In genomic region chr16:92827663-92828307, GRCm38 (mm10) we compare ENCODE assay signal across 9 mouse cellular contexts. TPM values are rescaled to one million over a fixed set of nuclear protein-coding genes. Genes with fewer than 3 reads are reported as not detected.
DNase-seq lines count a peak whose midpoint lies in the region; ATAC-seq and TF ChIP-seq lines count a peak whose summit lies in the region.
"Had no signal": no experiment of that assay in that cellular context is flagged by ENCODE, and none has a peak within 500 bp of the region (broad histone marks: within the 10 kb centered on the region; RNA-seq: fewer than 3 reads in every experiment).

No protein-coding gene starts in this region.

- no peak overlapping the region for H3K9ac ChIP-seq in hindbrain, embryonic 11.5 days (ENCODE audit: low read depth, low read length)
- H3K9ac ChIP-seq in liver, postnatal 0 days (replicated peaks) = no peak overlapping the region
- H3K9ac ChIP-seq in forebrain, embryonic 16.5 days (replicated peaks; ENCODE audit: low read depth, low read length) = no peak overlapping the region
- H3K9ac ChIP-seq: liver, embryonic 15.5 days had no signal

- peak; percentile 65 for TF ChIP-seq CTCF in liver, postnatal 0 days (IDR thresholded peaks at IDR 0.05; ENCODE audit: low read depth)

- peak; percentile 17 for DNase-seq in hindbrain, embryonic 10.5 days (ENCODE audit: low spot score)
- no peak for DNase-seq in hindbrain, embryonic 11.5 days (ENCODE audit: low spot score)
- DNase-seq in 3T3-L1 (ENCODE audit: low read depth, low spot score) (peak; percentile 85), adipocyte (ENCODE audit: low spot score) (peak; percentile 54)
- DNase-seq in liver, postnatal 0 days = peak; percentile 51
- no peak for DNase-seq in urinary bladder, postnatal 36 days (ENCODE audit: low spot score in 2 of 2)
- no peak for DNase-seq in frontal cortex, postnatal 25 days (ENCODE audit: low spot score in 2 of 2)

- H3K36me3 ChIP-seq in hindbrain, embryonic 10.5 days = no peaks in the 10 kb centered on the region
- H3K36me3 ChIP-seq in hindbrain, embryonic 11.5 days (ENCODE audit: control insufficient read depth, insufficient read depth, low read length) = no peaks in the 10 kb centered on the region
- no peaks in the 10 kb centered on the region for H3K36me3 ChIP-seq in liver, postnatal 0 days (replicated peaks; ENCODE audit: insufficient read depth, low read length)
- H3K36me3 ChIP-seq in forebrain, embryonic 16.5 days (ENCODE audit: control insufficient read depth, insufficient read depth) = no peaks in the 10 kb centered on the region
- H3K36me3 ChIP-seq: liver, embryonic 15.5 days had no signal

- no peak overlapping the region for H3K27ac ChIP-seq in hindbrain, embryonic 10.5 days
- no peak overlapping the region for H3K27ac ChIP-seq in hindbrain, embryonic 11.5 days (ENCODE audit: low read depth, low read length)
- no peak overlapping the region for H3K27ac ChIP-seq in liver, postnatal 0 days (ENCODE audit: low read depth)
- H3K27ac ChIP-seq in forebrain, embryonic 16.5 days (ENCODE audit: low read length) = no peak overlapping the region
- H3K27ac ChIP-seq: liver, embryonic 15.5 days had no signal

- H3K4me2 ChIP-seq in hindbrain, embryonic 11.5 days (replicated peaks; ENCODE audit: low read depth, low read length) = no peak overlapping the region
- H3K4me2 ChIP-seq in liver, postnatal 0 days (ENCODE audit: low read depth, low read length) = no peak overlapping the region
- no peak overlapping the region for H3K4me2 ChIP-seq in forebrain, embryonic 16.5 days (ENCODE audit: low read length)
- H3K4me2 ChIP-seq: liver, embryonic 15.5 days had no signal

- H3K4me1 ChIP-seq in hindbrain, embryonic 10.5 days (replicated peaks) = peaks cover 23% of the 10 kb centered on the region
- no peaks in the 10 kb centered on the region for H3K4me1 ChIP-seq in hindbrain, embryonic 11.5 days (replicated peaks; ENCODE audit: control insufficient read depth, insufficient read depth, low read length)
- H3K4me1 ChIP-seq in liver, postnatal 0 days (ENCODE audit: insufficient read depth) = peaks cover 20% of the 10 kb centered on the region
- H3K4me1 ChIP-seq in forebrain, embryonic 16.5 days (replicated peaks; ENCODE audit: control insufficient read depth, insufficient read depth, low read length) = peaks cover 16% of the 10 kb centered on the region

- peaks cover 11% of the 10 kb centered on the region; the same call in 1 of the 2 replicates for H3K27me3 ChIP-seq in hindbrain, embryonic 10.5 days (ENCODE audit: insufficient read depth, poor library complexity, severe bottlenecking)
- no peaks in the 10 kb centered on the region for H3K27me3 ChIP-seq in hindbrain, embryonic 11.5 days (ENCODE audit: control insufficient read depth, insufficient read depth, low read length)
- H3K27me3 ChIP-seq in liver, postnatal 0 days (ENCODE audit: insufficient read depth, low read length) = no peaks in the 10 kb centered on the region
- no peaks in the 10 kb centered on the region for H3K27me3 ChIP-seq in forebrain, embryonic 16.5 days (replicated peaks; ENCODE audit: control insufficient read depth, insufficient read depth, low read length)

- no peak overlapping the region for H3K4me3 ChIP-seq in hindbrain, embryonic 10.5 days
- H3K4me3 ChIP-seq in hindbrain, embryonic 11.5 days (ENCODE audit: low read depth, low read length) = no peak overlapping the region
- H3K4me3 ChIP-seq in liver, postnatal 0 days (ENCODE audit: low read depth, low read length) = no peak overlapping the region
- H3K4me3 ChIP-seq in forebrain, embryonic 16.5 days (replicated peaks; ENCODE audit: low read length) = no peak overlapping the region
- H3K4me3 ChIP-seq: liver, embryonic 15.5 days had no signal

- no peaks in the 10 kb centered on the region for H3K9me3 ChIP-seq in hindbrain, embryonic 10.5 days
- no peaks in the 10 kb centered on the region for H3K9me3 ChIP-seq in hindbrain, embryonic 11.5 days (ENCODE audit: control insufficient read depth, low read length)
- no peaks in the 10 kb centered on the region for H3K9me3 ChIP-seq in liver, postnatal 0 days (ENCODE audit: low read length)
- H3K9me3 ChIP-seq in forebrain, embryonic 16.5 days (ENCODE audit: control insufficient read depth, low read length) = no peaks in the 10 kb centered on the region
- H3K9me3 ChIP-seq: liver, embryonic 15.5 days had no signal

- TF ChIP-seq EP300 in liver, postnatal 0 days (IDR thresholded peaks at IDR 0.05; ENCODE audit: low read depth) = no peak

- ATAC-seq in hindbrain, embryonic 11.5 days (ENCODE audit: low FRiP score) = no peak
- no peak for ATAC-seq in liver, postnatal 0 days
- ATAC-seq in forebrain, embryonic 16.5 days = no peak

- 70% methylated on average over 7 of the region's 7 CpGs for WGBS in hindbrain, embryonic 10.5 days
- 64% methylated on average over 7 of the region's 7 CpGs for WGBS in hindbrain, embryonic 11.5 days
- WGBS in liver, postnatal 0 days (ENCODE audit: insufficient replicate concordance) = 58% methylated on average over 7 of the region's 7 CpGs
- 57% methylated on average over 7 of the region's 7 CpGs for WGBS in forebrain, embryonic 16.5 days

RNA-seq across cellular contexts. Expression of gene Runx1, which starts 1.8 kb away (rescaled TPM):
- polyA plus RNA-seq in hindbrain, embryonic 10.5 days (2016; fragmentation: Nextera tagmentation; extraction: Ambion mirVana) = 1.6 and 2.2 TPM in 2 replicates
- polyA plus RNA-seq in hindbrain, embryonic 11.5 days (2014; fragmentation: Nextera tagmentation; extraction: Ambion mirVana) = 1.2 and 2.6 TPM in 2 replicates
- 3.3 and 4.6 TPM in 2 replicates for polyA plus RNA-seq in liver, postnatal 0 days (2015; fragmentation: Nextera tagmentation; extraction: Ambion mirVana)
- polyA plus RNA-seq in forebrain, embryonic 16.5 days (2015; fragmentation: Nextera tagmentation; extraction: Ambion mirVana) = 0.48 and 0.52 TPM in 2 replicates

Comparison
In these comparisons a context has a peak if more than half of its experiments do, and no peak if none do; other contexts are left out.
1. DNase-seq: peak in hindbrain, embryonic 10.5 days (single experiment), 3T3-L1 (single experiment), adipocyte (single experiment) and liver, postnatal 0 days (single experiment); none in hindbrain, embryonic 11.5 days (single experiment), urinary bladder, postnatal 36 days (0 of 2) and frontal cortex, postnatal 25 days (0 of 2).